Mouse (Mus musculus): ENCODE measurements around the gene Il1rap. TPM values are rescaled to one million over a fixed set of nuclear protein-coding genes. Genes with fewer than 3 reads are reported as not detected.

Gene Il1rap
- total and polyA plus RNA-seq, 2 experiments from 2014 or later, result 10.6 to 15.5 TPM

GRCm38 (mm10) chr16:26713538-26714316 lies 132.2 kb downstream of the Il1rap start:
- H3K36me3 ChIP-seq (ENCODE audit: insufficient read depth, low read length), result no peaks in the 10 kb centered on the region
- no peaks in the 10 kb centered on the region for H3K9me3 ChIP-seq (ENCODE audit: low read length)
- H3K27me3 ChIP-seq (ENCODE audit: insufficient read depth, low read length), result no peaks in the 10 kb centered on the region
- peak; percentile 38 for DNase-seq (ENCODE audit: low spot score)
- no peak overlapping the region for H3K4me2 ChIP-seq (ENCODE audit: low read depth, low read length)
- no peak for TF ChIP-seq CTCF (IDR thresholded peaks at IDR 0.05; ENCODE audit: low read depth)
- peak; percentile 43; the same call in 1 of the 2 replicates for ATAC-seq
- H3K4me1 ChIP-seq (ENCODE audit: insufficient read depth, low read length), result no peaks in the 10 kb centered on the region
- no peak overlapping the region for H3K27ac ChIP-seq
- 73% methylated on average over 5 of the region's 5 CpGs for WGBS
- H3K4me3 ChIP-seq (ENCODE audit: low read length), result no peak overlapping the region
- no peak overlapping the region for H3K9ac ChIP-seq (replicated peaks; ENCODE audit: low read length)

- H3K9me3 ChIP-seq (ENCODE audit: low read length), result no peaks in the 10 kb centered on the region
- ATAC-seq (peak; percentile 87), DNase-seq (ENCODE audit: low spot score) (peak; percentile 73)
- no peaks in the 10 kb centered on the region for H3K27me3 ChIP-seq (ENCODE audit: insufficient read depth, low read length)
- H3K9ac ChIP-seq (replicated peaks; ENCODE audit: low read length), result no peak overlapping the region
- no peaks in the 10 kb centered on the region; the same call in 1 of the 2 replicates for H3K4me1 ChIP-seq (ENCODE audit: insufficient read depth, low read length)
- H3K4me2 ChIP-seq (ENCODE audit: low read depth, low read length), result no peak overlapping the region
- 53% methylated on average over 11 of the region's 11 CpGs for WGBS
- no peak overlapping the region for H3K4me3 ChIP-seq (ENCODE audit: low read length)
- no peak for TF ChIP-seq CTCF (IDR thresholded peaks at IDR 0.05; ENCODE audit: low read depth)
- H3K36me3 ChIP-seq (ENCODE audit: insufficient read depth, low read length), result no peaks in the 10 kb centered on the region
- H3K27ac ChIP-seq, result peak overlapping the region; percentile 11; the same call in 1 of the 2 replicates
These were observed 141.0 kb downstream of the Il1rap start for GRCm38 (mm10) chr16:26722464-26722863.

GRCm38 (mm10) chr16:26723952-26724747 lies 142.6 kb downstream of the Il1rap start:
- Histone ChIP-seq H3K4me2 (ENCODE audit: low read depth, low read length) (no peak overlapping the region), H3K36me3 (ENCODE audit: insufficient read depth, low read length) (no peaks in the 10 kb centered on the region), H3K4me3 (ENCODE audit: low read length) (no peak overlapping the region), H3K9me3 (ENCODE audit: low read length) (no peaks in the 10 kb centered on the region), H3K27me3 (ENCODE audit: insufficient read depth, low read length) (no peaks in the 10 kb centered on the region), H3K27ac (no peak overlapping the region), H3K4me1 (ENCODE audit: insufficient read depth, low read length) (no peaks in the 10 kb centered on the region; the same call in 1 of the 2 replicates), H3K9ac (replicated peaks; ENCODE audit: low read length) (no peak overlapping the region)
- no peak for TF ChIP-seq CTCF (IDR thresholded peaks at IDR 0.05; ENCODE audit: low read depth)
- ATAC-seq, result no peak
- WGBS, result 77% methylated on average over 5 of the region's 5 CpGs
- DNase-seq (ENCODE audit: low spot score), result no peak

GRCm38 (mm10) chr16:26728139-26728538 lies 146.6 kb downstream of the Il1rap start:
- Histone ChIP-seq H3K9me3 (ENCODE audit: low read length) (no peaks in the 10 kb centered on the region), H3K36me3 (ENCODE audit: insufficient read depth, low read length) (no peaks in the 10 kb centered on the region), H3K27ac (no peak overlapping the region), H3K27me3 (ENCODE audit: insufficient read depth, low read length) (no peaks in the 10 kb centered on the region), H3K4me3 (ENCODE audit: low read length) (no peak overlapping the region), H3K9ac (replicated peaks; ENCODE audit: low read length) (no peak overlapping the region), H3K4me2 (ENCODE audit: low read depth, low read length) (no peak overlapping the region), H3K4me1 (ENCODE audit: insufficient read depth, low read length) (no peaks in the 10 kb centered on the region)
- DNase-seq (ENCODE audit: low spot score) (no peak), ATAC-seq (no peak)
- 70% methylated on average over 3 of the region's 3 CpGs for WGBS
- no peak for TF ChIP-seq CTCF (IDR thresholded peaks at IDR 0.05; ENCODE audit: low read depth)

- WGBS, result 85% methylated on average over 1 of the region's 1 CpGs
- Histone ChIP-seq H3K4me3 (ENCODE audit: low read length) (no peak overlapping the region), H3K36me3 (ENCODE audit: insufficient read depth, low read length) (no peaks in the 10 kb centered on the region), H3K4me2 (ENCODE audit: low read depth, low read length) (no peak overlapping the region), H3K9ac (replicated peaks; ENCODE audit: low read length) (no peak overlapping the region), H3K4me1 (ENCODE audit: insufficient read depth, low read length) (no peaks in the 10 kb centered on the region), H3K9me3 (ENCODE audit: low read length) (no peaks in the 10 kb centered on the region), H3K27ac (no peak overlapping the region), H3K27me3 (ENCODE audit: insufficient read depth, low read length) (no peaks in the 10 kb centered on the region)
- ATAC-seq (no peak), DNase-seq (ENCODE audit: low spot score) (no peak)
- TF ChIP-seq CTCF (IDR thresholded peaks at IDR 0.05; ENCODE audit: low read depth), result no peak
These were observed 149.4 kb downstream of the Il1rap start for GRCm38 (mm10) chr16:26730941-26731340.

- no peaks in the 10 kb centered on the region for H3K36me3 ChIP-seq (ENCODE audit: insufficient read depth, low read length)
- no peak overlapping the region for H3K27ac ChIP-seq
- H3K4me3 ChIP-seq (ENCODE audit: low read length), result no peak overlapping the region
- no peak overlapping the region for H3K4me2 ChIP-seq (ENCODE audit: low read depth, low read length)
- H3K4me1 ChIP-seq (ENCODE audit: insufficient read depth, low read length), result no peaks in the 10 kb centered on the region
- H3K9me3 ChIP-seq (ENCODE audit: low read length), result no peaks in the 10 kb centered on the region
- ATAC-seq, result no peak
- WGBS, result 25% methylated on average over 3 of the region's 3 CpGs
- no peaks in the 10 kb centered on the region for H3K27me3 ChIP-seq (ENCODE audit: insufficient read depth, low read length)
- H3K9ac ChIP-seq (replicated peaks; ENCODE audit: low read length), result no peak overlapping the region
- no peak for DNase-seq (ENCODE audit: low spot score)
- no peak for TF ChIP-seq CTCF (IDR thresholded peaks at IDR 0.05; ENCODE audit: low read depth)
These were observed 151.1 kb downstream of the Il1rap start for GRCm38 (mm10) chr16:26732566-26732965.

Data from hindbrain, postnatal 0 days (tissue).